ENCODE assay signal across 24 mouse cellular contexts in genomic region chr12:86129005-86129404, GRCm38 (mm10). TPM values are rescaled to one million over a fixed set of nuclear protein-coding genes. Genes with fewer than 3 reads are reported as not detected.
A peak's percentile ranks its signal among the peaks of the same experiment; 100 is the strongest.
DNase-seq lines count a peak whose midpoint lies in the region; TF ChIP-seq lines count a peak whose summit lies in the region.
"Had no signal": no experiment of that assay in that cellular context is flagged by ENCODE, and none has a peak within 500 bp of the region (broad histone marks: within the 10 kb centered on the region; RNA-seq: fewer than 3 reads in every experiment).

No protein-coding gene starts in this region.

- no peaks in the 10 kb centered on the region for H3K79me2 ChIP-seq in C2C12 (ENCODE audit: control insufficient read depth, insufficient read depth)

- H3K4me3 ChIP-seq in C2C12 (ENCODE audit: insufficient read depth, poor library complexity, severe bottlenecking), result no peak overlapping the region
- H3K4me3 ChIP-seq in left cerebral cortex, adult 2 months, result no peak overlapping the region
- H3K4me3 ChIP-seq: embryonic facial prominence, embryonic 15.5 days; heart, embryonic 15.5 days; hindbrain, embryonic 12.5 days; layer of hippocampus, adult 2 months; liver, embryonic 12.5 days; neural tube, embryonic 15.5 days; stomach, embryonic 15.5 days had no signal

- no peaks in the 10 kb centered on the region for H3K27me3 ChIP-seq in C2C12 (ENCODE audit: control insufficient read depth, insufficient read depth, insufficient read length)
- H3K27me3 ChIP-seq: embryonic facial prominence, embryonic 15.5 days; heart, embryonic 15.5 days; hindbrain, embryonic 12.5 days; liver, embryonic 12.5 days; neural tube, embryonic 15.5 days; stomach, embryonic 15.5 days had no signal

- H3K36me3 ChIP-seq in C2C12 (ENCODE audit: control insufficient read depth, insufficient read depth), result no peaks in the 10 kb centered on the region
- H3K36me3 ChIP-seq: embryonic facial prominence, embryonic 15.5 days; heart, embryonic 15.5 days; hindbrain, embryonic 12.5 days; liver, embryonic 12.5 days; neural tube, embryonic 15.5 days; stomach, embryonic 15.5 days had no signal

- peak; percentile 18 for DNase-seq in adrenal gland, adult 2 months
- DNase-seq in adrenal gland, postnatal 14 days, result no peak
- DNase-seq in R1 (ENCODE audit: low read depth, low spot score), result peak; percentile 32
- peak; percentile 21 for DNase-seq in yolk sac, embryonic 10.5 days (ENCODE audit: low spot score)
- no peak for DNase-seq in left cerebral cortex, adult 2 months (ENCODE audit: extremely low spot score in 1 of 2, low spot score in 2 of 2)
- no peak for DNase-seq in frontal cortex, postnatal 14 days (ENCODE audit: low spot score in 2 of 2)
- DNase-seq: cerebellum, adult 2 months; cerebellum, postnatal 14 days; left cerebral cortex, postnatal 4 days; liver, postnatal 0 days; midbrain, embryonic 14.5 days; retina, postnatal 1 day; right cerebral cortex, postnatal 25 days had no signal

- H3K27ac ChIP-seq in left cerebral cortex, adult 2 months, result no peak overlapping the region
- H3K27ac ChIP-seq: embryonic facial prominence, embryonic 15.5 days; heart, embryonic 15.5 days; hindbrain, embryonic 12.5 days; layer of hippocampus, adult 2 months; liver, embryonic 12.5 days; macrophage; neural tube, embryonic 15.5 days; stomach, embryonic 15.5 days had no signal

- H3K79me3 ChIP-seq in C2C12 (ENCODE audit: low read depth), result no peaks in the 10 kb centered on the region

- H3ac ChIP-seq in C2C12 (ENCODE audit: control insufficient read depth, insufficient read length, low read depth), result no peak overlapping the region

- no peak for TF ChIP-seq CTCF in C2C12 (IDR thresholded peaks at IDR 0.05; ENCODE audit: control insufficient read depth, insufficient read depth, insufficient read length)
- TF ChIP-seq CTCF in left cerebral cortex, adult 2 months (IDR thresholded peaks at IDR 0.05), result no peak

- intact Hi-C loops in left cerebral cortex, adult 2 months (cut with DNase I), result no loop called here

TF ChIP-seq in C2C12, 6 proteins besides CTCF, POLR2A, EP300 and RAD21:
- TF ChIP-seq FOSL1 (IDR thresholded peaks at IDR 0.05; ENCODE audit: insufficient read depth, low read length, poor library complexity, severe bottlenecking), result peak; percentile 14
- TF ChIP-seq USF1 (IDR thresholded peaks at IDR 0.05; ENCODE audit: low read depth), result no peak
- TF ChIP-seq CEBPB (IDR thresholded peaks at IDR 0.05; ENCODE audit: low read depth), result no peak
- TF ChIP-seq MAX (IDR thresholded peaks at IDR 0.05), result peak; percentile 74
TF ChIP-seq in C2C12: peak in this region for 2.

RNA-seq across cellular contexts. Expression of gene Ift43, which starts 46.7 kb away (rescaled TPM):
- total RNA-seq in adrenal gland, adult 2 months (2021), result 10 to 100 TPM; 18.3 to 30.3 TPM
- 10.6 and 10.9 TPM in 2 replicates for polyA plus RNA-seq in adrenal gland, adult 2 months (2012; rRNA removed)
- 23.3 and 25.3 TPM in 2 replicates for total RNA-seq in adrenal gland, postnatal 14 days (2021)
- polyA plus RNA-seq in C2C12 (2012; fragmentation: generic; extraction: Trizol), result 45.1 TPM
- total RNA-seq in left cerebral cortex, adult 2 months (2021), result 10 to 100 TPM; 15.3 to 16.9 TPM
- total RNA-seq: megakaryocyte-erythroid progenitor cell, adult 5-6 weeks; monocyte, adult 5-6 weeks had no signal

RNA-seq across cellular contexts. Expression of gene Tgfb3, which starts 50.2 kb away (rescaled TPM):
- total RNA-seq in adrenal gland, adult 2 months (2021), result 10 to 100 TPM in 1 of 2 experiments, 1 to 10 TPM in 1; 9.7 to 16.3 TPM
- 8.7 TPM in 2 replicates for polyA plus RNA-seq in adrenal gland, adult 2 months (2012; rRNA removed)
- 11.3 and 13.2 TPM in 2 replicates for total RNA-seq in adrenal gland, postnatal 14 days (2021)
- polyA plus RNA-seq in C2C12 (2012; fragmentation: generic; extraction: Trizol), result 12.1 TPM
- 10 to 100 TPM; 15.4 to 16.0 TPM for total RNA-seq in left cerebral cortex, adult 2 months (2021)
- total RNA-seq: megakaryocyte-erythroid progenitor cell, adult 5-6 weeks had no signal

Comparison
In these comparisons a context has a peak if more than half of its experiments do, and no peak if none do; other contexts are left out.
1. DNase-seq: peak in adrenal gland, adult 2 months (single experiment), R1 (single experiment) and yolk sac, embryonic 10.5 days (single experiment); none in adrenal gland, postnatal 14 days (single experiment), left cerebral cortex, adult 2 months (0 of 2) and frontal cortex, postnatal 14 days (0 of 2).